Mouse (Mus musculus) cerebellum, adult 9-10 months (tissue): ENCODE measurements around the gene Lamtor2.

Source experiments
- DNase-seq: peaks from one replicate; pipeline ENCODE4 v3.0.0; 2022

Lamtor2 gene

DNA sequence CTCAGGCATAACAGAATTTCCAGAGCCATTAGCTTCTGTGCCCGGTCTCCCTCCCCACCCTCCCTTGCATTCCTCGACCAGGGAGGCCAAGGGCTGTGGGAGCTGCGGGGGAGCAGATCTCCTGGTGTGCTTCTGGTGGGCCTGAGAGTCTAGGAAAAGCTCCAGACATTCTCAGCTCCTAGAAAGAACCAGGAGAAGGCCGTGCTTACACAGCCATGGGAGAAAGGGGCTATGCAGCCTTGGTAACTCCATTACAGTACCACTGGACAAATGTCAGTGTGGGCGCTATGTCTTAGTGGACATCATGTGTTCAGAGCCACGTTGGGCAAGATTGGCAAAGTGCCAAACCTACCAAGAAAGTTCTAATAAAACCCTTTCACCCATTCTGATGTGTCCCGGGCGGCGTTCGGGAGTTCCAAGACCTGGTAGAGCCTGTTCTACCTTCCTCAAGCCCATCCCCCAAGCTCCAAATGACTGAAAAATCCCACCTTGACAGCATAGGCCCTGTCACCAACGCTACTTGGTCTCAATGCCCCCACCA, 50.8 kb downstream of the Lamtor2 start:
- peak; percentile 69 for DNase-seq

- no peak for DNase-seq
Observed at GRCm38 (mm10) chr3:88501366-88502030, 51.4 kb downstream of the Lamtor2 start.

- DNase-seq = no peak
Observed at GRCm38 (mm10) chr3:88500655-88501365, 52.1 kb downstream of the Lamtor2 start.

- no peak for DNase-seq
Observed at GRCm38 (mm10) chr3:88500087-88500486, 52.8 kb downstream of the Lamtor2 start.
